Mouse (Mus musculus) right cerebral cortex, postnatal 4 days (tissue): ENCODE measurements at regions not wholly inside any gene's neighbourhood (a gene's known extent, or its start where the extent isn't known, plus 50 kb on each side); places are given as distances from the start of the nearest gene placed in this dataset.

ENCODE experiments used
- DNase-seq: peaks from one replicate; pipeline ENCODE4 v3.0.0-alpha.2; 2022

DNA sequence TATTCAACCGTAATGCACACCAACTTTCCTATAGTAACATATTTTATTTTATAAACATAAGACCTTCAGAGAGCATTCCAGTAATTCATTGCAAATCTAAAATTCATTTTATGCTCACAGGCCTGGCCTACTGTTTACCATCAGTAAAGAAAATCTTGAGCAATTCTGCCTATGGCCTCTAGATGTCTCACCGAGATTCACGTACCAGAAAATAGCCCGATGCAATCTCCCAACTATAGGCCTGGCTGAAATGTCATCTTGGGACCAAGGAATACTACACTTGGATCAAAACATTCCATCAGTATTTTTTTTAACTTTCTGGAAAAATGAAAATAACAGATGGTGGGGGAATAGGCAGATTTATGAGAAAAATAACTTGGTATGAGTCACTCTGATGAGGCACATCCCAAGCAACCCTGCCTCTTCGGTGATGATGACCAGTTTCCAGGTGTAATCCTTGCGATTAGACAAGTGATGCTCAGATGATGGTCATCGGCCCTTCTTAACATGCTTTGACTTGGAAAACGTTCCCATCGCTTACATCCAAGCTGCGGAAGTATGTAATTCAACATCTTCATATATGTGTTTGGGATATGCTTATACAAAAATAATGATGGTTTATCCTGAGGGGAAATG, 439.9 kb downstream of the Nyap2 start:
- no peak for DNase-seq

DNA sequence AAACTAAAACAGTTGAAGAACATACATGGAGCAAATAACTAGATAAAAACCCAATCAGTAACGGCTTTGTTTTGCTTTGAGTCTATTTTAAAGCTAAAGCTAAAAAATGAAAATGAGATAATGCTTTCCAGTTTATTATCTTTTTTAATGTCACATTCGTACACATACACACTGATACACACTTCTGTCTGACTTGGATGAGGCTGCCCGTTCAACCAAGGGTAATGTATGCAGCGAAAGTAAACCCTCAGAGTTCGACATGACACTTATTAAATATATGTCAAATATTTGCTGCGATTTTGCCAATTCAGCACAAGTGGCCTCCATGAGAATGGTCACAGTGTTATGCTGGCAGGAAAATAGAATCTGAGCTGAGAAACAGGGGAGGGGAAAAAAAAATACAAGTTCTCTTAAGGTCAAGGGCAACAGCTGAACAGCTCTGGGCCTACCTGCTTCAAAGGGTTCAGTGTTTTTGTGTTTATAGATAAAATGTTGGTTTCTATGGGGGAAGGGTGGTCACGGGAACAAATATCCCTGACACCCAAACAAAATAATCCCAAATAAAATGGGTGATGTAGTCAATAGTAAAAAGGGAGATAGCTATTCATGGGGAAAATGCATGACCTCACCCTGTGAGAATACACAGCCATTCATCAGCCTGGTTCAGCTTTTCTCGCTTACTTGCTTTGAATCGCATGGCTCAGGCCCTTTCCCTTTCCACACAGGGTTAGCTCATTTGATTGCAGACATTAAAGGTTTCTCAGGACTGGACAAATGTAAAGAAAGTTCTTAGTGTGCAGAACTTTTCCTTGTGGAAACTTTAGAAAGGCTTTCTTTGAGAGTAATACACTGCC, 443.9 kb downstream of the Nyap2 start:
- no peak for DNase-seq

DNA sequence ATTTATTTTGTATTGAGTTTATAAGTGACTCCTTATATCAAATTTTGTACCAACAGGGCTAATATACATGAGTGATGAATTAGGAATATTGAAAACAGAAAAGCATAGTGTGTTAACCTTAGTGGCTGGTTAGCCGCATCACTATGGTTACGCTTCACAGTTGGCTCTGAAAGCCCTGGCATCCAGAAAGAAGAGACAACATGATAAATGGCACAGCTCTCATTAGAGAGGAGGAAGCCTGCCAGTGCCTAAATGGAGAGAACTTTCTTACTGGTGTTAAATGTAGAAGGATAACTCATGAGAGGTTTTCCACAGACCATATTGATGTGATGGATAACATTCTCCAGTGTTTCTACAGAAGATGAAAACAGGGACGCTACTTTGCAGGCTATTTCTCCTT, 446.2 kb downstream of the Nyap2 start:
- no peak for DNase-seq

DNA sequence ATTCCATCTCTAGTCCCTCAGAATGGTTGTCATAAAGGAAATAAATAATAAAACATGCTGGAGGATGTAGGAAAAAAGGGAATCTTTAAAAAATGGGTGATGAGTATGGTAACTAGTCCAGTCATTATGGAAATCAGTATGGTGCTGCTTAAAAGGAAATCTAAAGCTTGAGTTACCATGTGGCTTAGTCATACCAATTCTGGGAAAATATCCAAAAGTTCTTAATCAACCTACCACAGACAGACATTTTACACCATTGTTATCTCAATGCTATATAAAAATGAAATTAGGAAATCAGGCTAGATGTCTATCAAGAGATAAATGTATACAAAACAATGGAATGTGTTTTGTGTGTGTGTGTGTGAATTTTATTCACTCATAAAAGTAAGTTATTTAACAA, 449.1 kb downstream of the Nyap2 start:
- DNase-seq = no peak

DNA sequence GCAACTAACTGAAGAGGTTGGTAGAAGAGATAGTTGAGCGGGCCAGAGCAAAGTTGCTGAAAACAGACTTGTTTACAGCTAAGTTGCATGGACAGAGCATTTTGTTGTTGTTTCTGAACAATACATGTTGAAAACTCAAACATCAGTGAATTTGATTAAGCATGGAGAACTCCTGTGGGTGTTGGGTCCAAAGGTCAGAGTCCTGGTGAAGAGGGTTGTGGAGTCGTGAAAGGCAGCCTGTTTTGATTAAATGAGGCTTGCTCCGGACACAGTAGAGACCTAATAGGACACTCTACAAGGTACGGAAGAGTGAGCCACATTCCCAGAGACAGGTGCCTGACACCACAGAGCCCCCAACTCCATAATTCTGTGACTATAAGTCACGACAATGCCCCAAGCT, 461.1 kb downstream of the Nyap2 start:
- DNase-seq = no peak

DNA sequence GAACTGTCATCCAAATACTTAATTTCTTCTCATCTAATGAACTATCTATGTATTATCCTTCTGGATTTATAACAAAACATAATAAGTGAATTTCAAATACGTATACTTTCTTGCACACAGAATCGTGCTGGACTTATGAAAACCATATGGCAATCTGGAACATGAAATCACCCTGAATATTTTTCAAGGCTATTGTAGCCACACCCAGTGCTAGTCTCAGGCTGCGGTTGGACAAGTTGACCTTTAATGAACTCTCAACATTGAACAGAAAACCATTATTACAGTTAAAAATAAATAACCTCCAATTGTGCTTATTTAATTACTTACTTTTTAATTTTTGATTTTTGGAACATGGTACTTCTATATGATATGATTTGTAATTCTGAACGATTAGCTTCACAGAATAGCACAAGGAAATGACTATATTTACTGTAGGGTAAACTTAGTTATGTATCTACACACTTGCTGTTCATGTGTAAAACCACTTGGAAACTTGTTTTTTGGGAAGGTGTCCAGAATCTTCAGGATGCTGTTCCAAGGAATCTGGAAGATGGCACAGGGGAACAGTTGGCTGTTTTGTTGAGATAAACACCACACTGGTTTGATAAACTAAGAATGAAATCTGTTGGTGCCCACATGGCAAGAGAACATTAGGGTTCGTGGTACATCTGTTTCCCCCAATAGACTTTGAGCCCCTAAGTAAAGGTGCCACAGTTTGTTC, 463.0 kb downstream of the Nyap2 start:
- no peak for DNase-seq

DNA sequence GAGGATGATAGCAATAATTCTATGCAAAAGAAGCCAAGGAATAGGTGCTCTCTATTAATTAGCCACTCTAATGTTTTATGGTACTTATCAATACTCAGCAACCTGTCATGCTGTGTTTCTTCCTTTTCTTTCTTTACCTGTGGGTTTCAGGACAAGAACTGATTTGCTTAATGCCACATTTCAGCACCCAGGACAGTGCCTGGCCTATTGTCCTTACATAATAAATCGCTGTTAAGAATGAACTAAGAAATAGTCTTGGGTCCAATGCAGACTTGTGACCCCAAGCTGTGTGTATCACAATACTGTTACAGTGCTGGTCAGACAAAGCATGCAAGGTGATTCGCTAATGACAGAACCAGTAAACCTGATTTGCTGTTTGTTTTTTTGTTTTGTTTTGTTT, 472.2 kb downstream of the Nyap2 start:
- no peak for DNase-seq

DNA sequence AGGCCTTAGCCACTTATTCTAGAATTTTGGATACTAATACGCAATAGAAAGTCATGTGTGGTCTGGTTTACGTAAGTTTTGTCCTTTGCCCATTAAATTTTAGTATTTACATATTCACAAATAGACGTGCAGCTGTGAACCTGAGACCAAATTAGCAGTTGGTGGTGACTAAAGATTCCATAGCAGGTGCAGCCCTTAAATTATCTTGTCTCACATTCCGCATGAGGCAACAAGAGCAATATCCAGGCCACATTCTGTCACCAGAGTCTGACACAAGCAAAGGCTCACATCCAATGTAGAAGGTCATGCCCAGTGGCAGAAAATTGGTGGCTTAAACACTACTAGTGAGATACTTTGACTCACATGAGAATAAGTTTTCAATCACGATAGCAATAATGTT, 473.0 kb downstream of the Nyap2 start:
- DNase-seq = no peak

DNA sequence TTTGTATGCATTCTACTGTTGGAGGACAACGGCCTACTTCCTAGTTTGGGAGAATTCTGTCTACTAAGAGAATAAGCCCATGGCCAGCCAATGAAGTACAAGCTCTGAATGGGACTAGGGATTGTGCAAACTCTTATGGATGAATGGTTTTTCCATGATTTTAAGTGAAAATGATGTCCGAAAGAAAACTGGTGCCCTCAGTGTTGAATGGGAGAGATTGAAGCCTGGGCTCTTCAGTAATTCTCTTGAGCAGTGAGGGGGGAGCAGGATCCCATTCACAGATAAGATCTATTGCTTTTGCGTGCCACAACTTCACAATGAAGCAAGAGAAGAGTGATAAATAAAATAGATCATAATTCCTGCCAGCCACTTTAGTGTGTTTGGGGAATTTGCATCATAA, 476.0 kb downstream of the Nyap2 start:
- DNase-seq = no peak

DNA sequence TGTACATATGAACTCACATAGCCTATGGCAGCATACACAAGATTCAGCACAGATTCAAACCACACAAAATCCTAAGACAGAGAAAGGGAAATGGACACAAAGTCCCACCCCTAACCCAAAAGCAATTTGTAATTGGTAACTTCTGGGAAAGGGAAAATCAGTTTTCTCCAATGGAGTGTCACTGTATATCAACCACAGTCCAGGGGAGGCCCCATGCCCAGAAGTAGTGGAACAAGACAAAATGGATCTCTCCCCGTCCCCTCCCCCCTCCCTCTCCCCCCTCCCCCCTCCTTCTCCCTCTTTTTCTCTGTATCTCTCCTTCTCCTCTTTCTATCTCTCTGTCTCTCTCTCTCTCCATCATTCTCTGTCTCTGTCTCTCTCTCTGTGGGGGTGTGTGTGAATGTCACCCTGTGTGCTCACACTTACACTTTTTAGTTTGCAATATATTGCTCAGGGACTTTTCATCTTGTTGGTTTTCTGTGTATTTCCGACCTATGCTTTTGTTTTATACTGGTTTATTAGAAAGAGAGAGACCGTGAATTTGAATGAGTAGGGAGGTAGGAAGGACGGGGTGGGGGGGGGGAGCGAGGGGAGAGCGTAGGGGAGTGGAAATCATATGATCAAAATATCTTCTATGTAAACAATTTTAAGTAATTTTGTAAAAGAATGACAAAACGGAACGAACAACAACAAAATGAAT, 500.4 kb downstream of the Nyap2 start:
- no peak for DNase-seq

DNA sequence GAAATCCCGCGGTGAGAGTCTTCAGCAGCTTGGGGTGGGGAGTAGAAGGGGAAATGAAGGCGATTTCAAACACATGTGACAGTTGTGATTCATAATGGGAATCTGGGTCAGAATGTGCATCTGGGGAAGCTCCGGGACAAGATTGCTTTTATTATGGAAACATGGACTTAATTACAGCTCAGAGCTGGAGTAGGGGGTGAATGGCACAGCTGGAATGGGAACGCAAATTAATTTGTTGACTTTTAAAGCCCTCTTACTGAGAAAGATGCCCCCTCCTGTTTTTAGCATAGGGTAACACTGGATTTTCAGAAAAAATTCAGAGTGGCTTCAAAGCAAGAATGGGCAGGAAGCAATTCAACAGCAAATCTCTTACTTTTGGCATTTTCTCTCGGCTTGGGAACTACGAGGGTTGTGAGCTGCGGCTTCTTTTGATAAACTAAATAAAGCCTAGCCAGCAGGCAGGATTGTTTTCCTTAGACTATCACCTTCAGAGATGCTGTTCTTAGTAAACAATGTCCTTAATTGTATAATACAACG, 501.0 kb downstream of the Nyap2 start:
- no peak for DNase-seq

DNA sequence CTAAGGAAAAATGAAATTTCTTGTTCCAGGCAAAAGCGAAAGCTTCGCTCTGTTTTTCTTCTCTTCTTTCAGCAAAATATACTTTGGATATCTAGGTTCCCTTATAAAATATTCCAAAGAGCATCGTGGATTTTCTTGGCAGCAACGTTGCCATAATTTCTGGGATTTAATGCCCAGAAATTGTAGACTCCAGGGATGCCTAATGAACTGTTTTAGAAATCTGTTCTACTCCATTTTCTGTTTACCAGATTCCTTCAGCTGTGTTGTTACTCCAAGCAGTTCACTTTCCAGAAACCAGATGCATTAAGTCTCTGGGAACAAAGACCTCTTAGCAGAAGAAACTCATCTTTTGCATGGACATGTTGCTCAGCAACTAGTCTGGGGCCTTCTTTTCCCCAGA, 504.5 kb downstream of the Nyap2 start:
- DNase-seq = no peak

DNA sequence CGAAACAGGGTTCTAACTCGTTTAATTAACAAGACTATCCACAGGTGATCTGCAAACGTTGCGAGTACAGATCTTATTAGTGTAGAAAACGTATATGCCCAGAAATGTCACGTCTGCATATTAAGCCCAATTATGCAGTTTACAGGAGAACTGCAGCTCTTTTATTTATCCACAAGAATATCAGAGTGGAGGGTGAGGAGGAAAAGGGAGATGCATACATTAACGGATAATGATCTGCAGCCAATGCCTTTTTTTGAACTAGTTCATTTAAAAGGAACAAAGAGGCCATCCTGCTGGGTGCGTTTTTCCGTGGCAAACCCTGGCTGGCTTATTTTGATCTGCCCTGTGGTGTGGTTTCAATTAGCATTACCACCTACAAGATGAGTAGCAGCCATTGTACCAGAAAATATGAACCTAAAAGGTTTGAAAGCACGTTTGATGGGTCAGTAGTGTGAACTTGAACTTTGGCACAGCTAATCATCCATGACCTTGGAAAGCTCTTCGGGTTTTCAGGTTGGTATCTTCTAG, 511.1 kb downstream of the Nyap2 start:
- DNase-seq = no peak

DNA sequence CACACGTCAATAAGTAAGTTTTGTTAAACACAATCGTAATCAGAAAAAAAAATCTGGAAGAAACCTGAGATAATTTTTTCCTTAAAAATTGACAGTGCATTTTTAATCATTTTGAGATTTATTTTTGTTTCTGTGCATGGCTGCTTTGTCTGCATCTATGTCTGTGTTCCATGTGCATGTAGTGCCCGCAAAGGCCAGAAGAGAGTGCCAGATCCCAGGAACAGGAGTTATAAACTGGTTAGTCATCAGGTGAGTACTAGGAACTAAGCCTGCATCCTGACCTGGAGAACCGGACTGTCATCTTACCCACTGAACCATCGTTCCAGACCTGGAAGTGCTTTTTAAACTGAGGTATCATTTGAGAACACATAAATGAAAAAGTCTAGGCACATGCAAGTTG, 514.9 kb downstream of the Nyap2 start:
- DNase-seq = no peak

DNA sequence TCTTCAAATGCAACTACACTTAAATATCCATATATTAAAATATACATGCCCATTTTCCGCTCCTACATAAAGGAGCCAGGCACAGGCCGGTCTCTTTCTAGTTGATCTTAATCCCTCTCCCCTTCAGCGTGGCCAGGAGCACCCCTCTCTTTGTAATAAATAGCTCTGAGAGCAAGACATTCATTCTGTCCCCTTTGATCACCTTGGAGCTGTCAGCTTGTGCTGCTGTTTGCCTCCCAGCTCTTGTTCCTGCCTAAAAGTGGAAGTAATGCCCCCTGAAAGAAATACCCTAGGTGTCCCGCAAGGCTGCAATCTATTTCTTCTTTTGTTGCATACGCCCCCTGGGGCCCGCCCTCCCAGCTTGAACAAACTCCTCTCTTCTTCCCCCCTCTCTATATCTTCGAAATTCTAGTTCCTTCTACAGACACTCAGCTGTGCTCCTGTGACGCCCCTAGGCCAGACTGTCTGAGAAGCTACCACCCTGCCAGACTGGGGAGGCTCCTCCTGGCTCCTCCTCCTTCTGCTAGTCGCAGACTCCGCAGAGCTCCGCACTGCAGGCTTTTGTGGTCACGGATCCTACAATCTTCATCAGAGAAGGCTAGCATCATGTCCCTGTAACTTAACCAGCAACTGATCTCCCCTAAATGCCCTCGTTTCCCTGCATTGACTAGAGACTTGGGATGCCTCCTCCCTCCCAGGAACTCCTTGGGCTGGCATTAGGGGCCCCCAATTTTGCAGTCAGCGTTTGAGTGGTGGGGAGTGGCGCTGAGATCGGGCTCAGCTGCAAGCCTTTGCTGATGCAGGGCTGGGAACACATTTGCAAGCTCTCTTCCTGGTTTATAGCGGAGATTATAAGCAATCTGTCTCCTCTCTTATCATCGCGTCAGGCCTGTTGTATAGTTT, 516.8 kb downstream of the Nyap2 start:
- peak; percentile 58 for DNase-seq

DNA sequence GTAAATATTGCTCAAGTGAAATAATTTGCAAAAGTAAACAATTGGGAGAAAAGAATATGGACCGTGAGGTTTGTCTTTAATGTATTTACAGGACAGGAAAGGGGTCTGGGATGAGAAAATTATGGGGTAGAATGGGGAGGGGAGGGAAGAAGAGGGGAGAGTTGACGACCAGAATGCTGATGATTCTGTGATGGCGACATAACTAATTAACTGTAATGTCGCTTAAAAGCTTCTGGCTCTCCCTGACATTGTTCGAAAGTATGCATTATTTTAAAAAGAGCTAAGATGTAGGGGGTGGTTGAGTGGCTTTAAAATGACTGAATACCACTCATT, 517.4 kb downstream of the Nyap2 start:
- no peak for DNase-seq

DNA sequence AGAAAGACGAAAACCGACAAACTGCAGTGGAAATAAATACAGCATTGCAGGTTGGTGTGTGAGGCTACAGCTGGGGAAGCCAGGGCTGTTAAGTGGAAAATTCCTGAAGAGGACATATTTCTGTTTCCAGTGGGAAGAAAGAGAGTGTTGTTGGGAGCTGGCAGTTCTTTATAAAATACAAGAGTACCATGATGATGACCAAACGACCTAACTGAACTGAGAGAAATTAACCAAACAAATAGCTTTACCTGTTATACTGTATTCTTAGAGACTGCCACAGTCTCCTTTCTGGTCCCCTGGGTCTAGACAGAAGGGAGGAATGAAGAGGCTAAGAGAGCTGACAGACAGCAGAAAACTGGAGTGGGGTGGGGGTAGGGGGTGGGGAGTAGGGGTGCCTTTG, 517.9 kb downstream of the Nyap2 start:
- DNase-seq = no peak

DNA sequence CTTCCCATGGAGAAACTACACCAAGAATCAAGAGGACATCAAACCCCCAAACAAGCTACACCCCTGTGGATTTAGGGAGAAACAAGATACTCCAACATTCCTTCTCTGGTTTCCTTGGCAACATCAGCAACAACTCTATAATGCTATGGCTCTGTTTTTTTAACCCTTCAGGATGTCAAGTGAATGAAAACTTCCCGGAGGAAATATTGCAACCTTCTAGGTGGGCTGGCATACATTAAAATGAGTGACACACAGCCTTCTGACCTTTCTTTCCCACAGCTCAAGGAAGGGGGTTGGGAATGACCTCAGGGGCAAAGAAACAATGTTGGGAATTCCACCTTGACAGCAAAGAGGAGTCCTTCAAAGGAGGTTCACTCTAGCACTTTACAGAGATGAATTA, 532.0 kb downstream of the Nyap2 start:
- DNase-seq = no peak

DNA sequence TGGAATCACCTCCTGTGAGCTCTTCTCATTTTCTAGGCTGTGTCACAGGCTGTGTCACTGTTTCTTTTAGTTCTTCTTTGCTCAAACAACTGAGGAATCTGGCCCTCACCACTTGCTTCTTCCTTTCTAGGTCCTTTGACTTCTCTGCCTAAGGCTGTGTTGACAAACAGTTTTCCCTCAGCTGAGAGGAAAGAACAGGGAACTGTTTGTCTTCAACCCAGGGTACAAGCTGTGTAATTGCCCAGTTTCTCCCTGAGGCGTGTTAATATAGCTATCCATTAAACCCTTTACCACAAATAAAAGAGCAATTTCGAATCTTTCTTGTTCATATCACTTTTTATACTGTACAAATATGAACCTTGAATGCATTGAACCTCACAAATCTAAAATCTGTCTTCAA, 542.1 kb downstream of the Nyap2 start:
- no peak for DNase-seq

DNA sequence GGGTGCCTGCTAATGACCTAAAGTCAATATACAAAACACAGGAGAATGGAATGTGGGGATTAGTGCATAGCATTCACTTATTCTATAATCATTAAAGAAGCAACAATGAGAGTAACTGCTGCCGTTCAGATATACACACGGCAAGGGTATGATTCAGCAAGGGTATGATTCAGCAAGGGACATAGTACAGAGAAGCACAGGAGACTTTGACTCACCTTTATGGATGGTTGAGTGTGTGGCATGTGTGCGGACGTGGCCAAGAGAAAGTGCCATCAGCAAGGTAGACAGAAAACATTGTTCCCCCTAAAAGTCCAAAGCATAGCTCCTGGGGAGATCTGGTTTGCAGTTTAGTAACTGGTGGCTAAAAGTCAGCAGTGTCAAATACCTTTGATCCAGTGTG, 547.4 kb downstream of the Nyap2 start:
- no peak for DNase-seq

DNA sequence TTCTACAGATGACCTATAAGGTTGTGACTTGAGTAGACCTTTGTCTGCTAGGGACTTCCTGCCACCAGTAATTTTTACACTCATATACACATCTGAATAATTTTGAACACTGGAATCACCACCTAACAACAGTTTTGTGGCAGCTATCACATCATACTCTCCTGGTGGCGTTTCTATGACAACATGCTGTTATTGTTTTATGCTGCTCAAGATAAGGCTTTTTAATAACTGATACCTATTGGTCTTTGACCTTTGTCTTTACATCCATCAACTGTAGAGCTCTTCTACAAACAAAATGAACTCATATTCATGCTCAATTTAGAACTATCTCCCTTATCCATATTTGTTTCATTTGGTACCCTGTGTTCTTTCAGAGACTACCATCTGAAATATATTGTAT, 556.0 kb downstream of the Nyap2 start:
- DNase-seq = no peak

DNA sequence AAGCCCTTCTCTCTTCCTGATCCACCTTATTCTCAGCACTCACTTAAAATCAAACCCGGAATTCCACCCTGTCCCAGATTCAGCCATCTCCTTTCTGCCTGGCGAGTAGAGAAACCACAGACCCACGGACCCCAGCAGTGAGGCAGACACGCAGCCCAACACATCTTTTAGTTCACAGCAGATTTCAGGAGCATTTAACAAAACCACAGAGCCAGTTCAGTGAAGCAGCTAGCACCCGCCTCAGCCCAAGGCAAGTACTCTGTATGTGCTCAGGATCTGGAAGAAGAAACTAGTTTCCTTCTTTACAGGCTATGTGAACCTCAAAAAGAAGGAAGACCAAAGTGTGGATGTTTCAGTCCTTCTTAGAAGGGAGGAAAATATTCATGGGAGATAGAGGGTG, 560.6 kb downstream of the Nyap2 start:
- DNase-seq = no peak
